Mouse (Mus musculus): ENCODE results near the gene Synpo2. TPM values are rescaled to one million over a fixed set of nuclear protein-coding genes. Genes with fewer than 3 reads are reported as not detected.

Gene Synpo2
- total RNA-seq, 1 experiment: 1.6 TPM

GRCm38 (mm10) chr3:123112781-123113180 lies 123.2 kb downstream of the Synpo2 start:
- Histone ChIP-seq H3K4me1 (ENCODE audit: control insufficient read depth in 2 of 2, insufficient read depth in 2 of 2, low read length in 2 of 2, poor library complexity in 1 of 2) (peaks cover 3 to 7% of the 10 kb centered on the region in 2 experiments; a peak in 2 of 4 replicates), H3K4me3 (ENCODE audit: insufficient read depth in 1 of 2, low read depth in 1 of 2, low read length in 2 of 2, poor library complexity in 1 of 2, severe bottlenecking in 1 of 2) (peak overlapping the region; percentile 11 to 49; a peak in 3 of 4 replicates), H3K9me3 (ENCODE audit: control insufficient read depth, insufficient read depth, low read depth, low read length) (no peaks in the 10 kb centered on the region), H3K9ac (ENCODE audit: insufficient read depth, low read depth, low read length, poor library complexity, severe bottlenecking) (no peak overlapping the region), H3K36me3 (ENCODE audit: control insufficient read depth, insufficient read depth, low read length, poor library complexity, severe bottlenecking) (no peaks in the 10 kb centered on the region), H3K27ac (ENCODE audit: insufficient read depth, low read depth, low read length, poor library complexity, severe bottlenecking) (no peak overlapping the region)
- in situ Hi-C loops (cut with MboI; ENCODE audit: low sequenced_read_pairs in 2 of 2, unreplicated experiment in 2 of 2): no loop called here
- no peak for DNase-seq (ENCODE audit: low read depth, low spot score)
- TF ChIP-seq ZC3H11A (IDR thresholded peaks at IDR 0.05; ENCODE audit: borderline replicate concordance, low read depth, low read length) (no peak), MAFK (IDR thresholded peaks at IDR 0.05; ENCODE audit: insufficient read depth, low read depth, low read length) (no peak)

- Histone ChIP-seq H3K27ac (ENCODE audit: insufficient read depth, low read depth, low read length, poor library complexity, severe bottlenecking) (no peak overlapping the region), H3K9me3 (ENCODE audit: control insufficient read depth, insufficient read depth, low read depth, low read length) (no peaks in the 10 kb centered on the region), H3K4me1 (ENCODE audit: control insufficient read depth in 2 of 2, insufficient read depth in 2 of 2, low read length in 2 of 2, poor library complexity in 1 of 2) (peaks cover 3 to 6% of the 10 kb centered on the region in 2 experiments; a peak in 2 of 4 replicates), H3K4me3 (ENCODE audit: insufficient read depth in 1 of 2, low read depth in 1 of 2, low read length in 2 of 2, poor library complexity in 1 of 2, severe bottlenecking in 1 of 2) (no peak overlapping the region), H3K9ac (ENCODE audit: insufficient read depth, low read depth, low read length, poor library complexity, severe bottlenecking) (no peak overlapping the region), H3K36me3 (ENCODE audit: control insufficient read depth, insufficient read depth, low read length, poor library complexity, severe bottlenecking) (no peaks in the 10 kb centered on the region)
- no peak for DNase-seq (ENCODE audit: low read depth, low spot score)
- TF ChIP-seq MAFK (IDR thresholded peaks at IDR 0.05; ENCODE audit: insufficient read depth, low read depth, low read length) (no peak), CHD2 (IDR thresholded peaks at IDR 0.05; ENCODE audit: low read depth, low read length) (no peak), ZNF384 (IDR thresholded peaks at IDR 0.05; ENCODE audit: low read depth, low read length) (no peak), ZC3H11A (IDR thresholded peaks at IDR 0.05; ENCODE audit: borderline replicate concordance, low read depth, low read length) (no peak), HCFC1 (IDR thresholded peaks at IDR 0.05; ENCODE audit: borderline replicate concordance, insufficient read depth, low read length) (no peak)
- in situ Hi-C loops (cut with MboI; ENCODE audit: low sequenced_read_pairs in 2 of 2, unreplicated experiment in 2 of 2): no loop called here
Measured at GRCm38 (mm10) chr3:123111071-123111711, 124.8 kb downstream of the Synpo2 start.

- no peaks in the 10 kb centered on the region for H3K9me3 ChIP-seq (ENCODE audit: control insufficient read depth, insufficient read depth, low read depth, low read length)
- TF ChIP-seq MAFK (IDR thresholded peaks at IDR 0.05; ENCODE audit: insufficient read depth, low read depth, low read length) (no peak), HCFC1 (IDR thresholded peaks at IDR 0.05; ENCODE audit: borderline replicate concordance, insufficient read depth, low read length) (no peak), ZNF384 (IDR thresholded peaks at IDR 0.05; ENCODE audit: low read depth, low read length) (no peak), ZC3H11A (IDR thresholded peaks at IDR 0.05; ENCODE audit: borderline replicate concordance, low read depth, low read length) (no peak), CHD2 (IDR thresholded peaks at IDR 0.05; ENCODE audit: low read depth, low read length) (no peak)
- in situ Hi-C loops (cut with MboI; ENCODE audit: low sequenced_read_pairs in 2 of 2, unreplicated experiment in 2 of 2): no loop called here
- no peak overlapping the region for H3K9ac ChIP-seq (ENCODE audit: insufficient read depth, low read depth, low read length, poor library complexity, severe bottlenecking)
- no peak overlapping the region for H3K4me3 ChIP-seq (ENCODE audit: insufficient read depth in 1 of 2, low read depth in 1 of 2, low read length in 2 of 2, poor library complexity in 1 of 2, severe bottlenecking in 1 of 2)
- H3K36me3 ChIP-seq (ENCODE audit: control insufficient read depth, insufficient read depth, low read length, poor library complexity, severe bottlenecking): no peaks in the 10 kb centered on the region
- peaks cover 3% of the 10 kb centered on the region in 2 experiments; a peak in 2 of 4 replicates for H3K4me1 ChIP-seq (ENCODE audit: control insufficient read depth in 2 of 2, insufficient read depth in 2 of 2, low read length in 2 of 2, poor library complexity in 1 of 2)
- DNase-seq (ENCODE audit: low read depth, low spot score): no peak
- no peak overlapping the region for H3K27ac ChIP-seq (ENCODE audit: insufficient read depth, low read depth, low read length, poor library complexity, severe bottlenecking)
Measured at GRCm38 (mm10) chr3:123107830-123108549, 128.0 kb downstream of the Synpo2 start.

GRCm38 (mm10) chr3:123104325-123104724 lies 131.6 kb downstream of the Synpo2 start:
- no peak overlapping the region for H3K9ac ChIP-seq (ENCODE audit: insufficient read depth, low read depth, low read length, poor library complexity, severe bottlenecking)
- no peak for TF ChIP-seq ZC3H11A (IDR thresholded peaks at IDR 0.05; ENCODE audit: borderline replicate concordance, low read depth, low read length)
- TF ChIP-seq HCFC1 (IDR thresholded peaks at IDR 0.05; ENCODE audit: borderline replicate concordance, insufficient read depth, low read length): no peak
- no peak for TF ChIP-seq ZNF384 (IDR thresholded peaks at IDR 0.05; ENCODE audit: low read depth, low read length)
- no peak for TF ChIP-seq CHD2 (IDR thresholded peaks at IDR 0.05; ENCODE audit: low read depth, low read length)
- TF ChIP-seq MAFK (IDR thresholded peaks at IDR 0.05; ENCODE audit: insufficient read depth, low read depth, low read length): no peak
- H3K4me3 ChIP-seq (ENCODE audit: insufficient read depth in 1 of 2, low read depth in 1 of 2, low read length in 2 of 2, poor library complexity in 1 of 2, severe bottlenecking in 1 of 2): no peak overlapping the region
- DNase-seq (ENCODE audit: low read depth, low spot score): no peak
- H3K36me3 ChIP-seq (ENCODE audit: control insufficient read depth, insufficient read depth, low read length, poor library complexity, severe bottlenecking): no peaks in the 10 kb centered on the region
- in situ Hi-C loops (cut with MboI; ENCODE audit: low sequenced_read_pairs in 2 of 2, unreplicated experiment in 2 of 2): no loop called here
- H3K9me3 ChIP-seq (ENCODE audit: control insufficient read depth, insufficient read depth, low read depth, low read length): no peaks in the 10 kb centered on the region
- no peak overlapping the region for H3K27ac ChIP-seq (ENCODE audit: insufficient read depth, low read depth, low read length, poor library complexity, severe bottlenecking)
- no peaks in the 10 kb centered on the region for H3K4me1 ChIP-seq (ENCODE audit: control insufficient read depth in 2 of 2, insufficient read depth in 2 of 2, low read length in 2 of 2, poor library complexity in 1 of 2)
